In the genomic region with DNA sequence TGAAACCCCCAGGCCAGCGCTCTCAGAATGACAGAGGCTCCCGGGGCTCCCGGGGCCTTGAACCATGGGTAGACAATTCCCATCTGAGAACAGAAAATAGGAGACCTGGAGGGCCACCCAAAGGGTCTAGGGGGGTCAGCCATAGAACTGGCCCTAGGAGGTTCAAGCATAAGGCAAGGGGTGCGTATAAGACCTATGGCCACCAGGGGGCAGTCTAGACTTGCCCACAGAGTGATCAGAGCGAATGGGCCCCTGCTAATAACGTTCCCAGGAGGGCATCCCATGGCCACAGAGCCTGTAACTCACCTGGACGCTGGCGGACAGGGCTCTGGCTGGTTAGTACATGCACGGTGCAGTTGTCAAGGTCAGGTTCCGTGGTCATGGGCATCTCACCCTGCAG, we compare ENCODE assay signal across 8 mouse cellular contexts. TPM values are rescaled to one million over a fixed set of nuclear protein-coding genes. Genes with fewer than 3 reads are reported as not detected.
A peak's percentile ranks its signal among the peaks of the same experiment; 100 is the strongest.
DNase-seq lines count a peak whose midpoint lies in the region; ATAC-seq and TF ChIP-seq lines count a peak whose summit lies in the region.

No protein-coding gene starts in this region.

- in situ Hi-C loops in ES-E14 (cut with MboI; ENCODE audit: low sequenced_read_pairs in 2 of 2, unreplicated experiment in 2 of 2): no loop called here

- H3K27ac ChIP-seq in ES-E14 (ENCODE audit: insufficient read depth, low read depth, low read length, poor library complexity, severe bottlenecking): no peak overlapping the region
- no peak overlapping the region for H3K27ac ChIP-seq in forebrain, embryonic 13.5 days
- no peak overlapping the region for H3K27ac ChIP-seq in lung, postnatal 0 days (ENCODE audit: low read length)

- no peak overlapping the region for H3K4me2 ChIP-seq in forebrain, embryonic 13.5 days
- no peak overlapping the region for H3K4me2 ChIP-seq in lung, postnatal 0 days (replicated peaks; ENCODE audit: low read depth, low read length)

- H3K4me3 ChIP-seq in ES-E14 (ENCODE audit: insufficient read depth in 1 of 2, low read depth in 1 of 2, low read length in 2 of 2, poor library complexity in 1 of 2, severe bottlenecking in 1 of 2): no peak overlapping the region
- H3K4me3 ChIP-seq in forebrain, embryonic 13.5 days: no peak overlapping the region
- H3K4me3 ChIP-seq in lung, postnatal 0 days (ENCODE audit: low read depth, low read length): no peak overlapping the region

- H3K27me3 ChIP-seq in forebrain, embryonic 13.5 days: no peaks in the 10 kb centered on the region
- no peaks in the 10 kb centered on the region for H3K27me3 ChIP-seq in lung, postnatal 0 days (replicated peaks; ENCODE audit: insufficient read depth, low read length)

- H3K9me3 ChIP-seq in ES-E14 (ENCODE audit: control insufficient read depth, insufficient read depth, low read depth, low read length): no peaks in the 10 kb centered on the region
- no peaks in the 10 kb centered on the region for H3K9me3 ChIP-seq in forebrain, embryonic 13.5 days (replicated peaks)
- no peaks in the 10 kb centered on the region for H3K9me3 ChIP-seq in lung, postnatal 0 days (ENCODE audit: low read length)

- peak; percentile 73 for ATAC-seq in forebrain, embryonic 13.5 days
- ATAC-seq in lung, postnatal 0 days: peak; percentile 60

- H3K4me1 ChIP-seq in ES-E14 (ENCODE audit: control insufficient read depth in 2 of 2, insufficient read depth in 2 of 2, low read length in 2 of 2, poor library complexity in 1 of 2): peaks cover 2 to 15% of the 10 kb centered on the region in 2 experiments; a peak in 1 of 4 replicates
- no peaks in the 10 kb centered on the region for H3K4me1 ChIP-seq in forebrain, embryonic 13.5 days
- H3K4me1 ChIP-seq in lung, postnatal 0 days (ENCODE audit: insufficient read depth, low read depth, low read length): no peaks in the 10 kb centered on the region

- peaks cover 57% of the 10 kb centered on the region for H3K36me3 ChIP-seq in ES-E14 (ENCODE audit: control insufficient read depth, insufficient read depth, low read length, poor library complexity, severe bottlenecking)
- H3K36me3 ChIP-seq in forebrain, embryonic 13.5 days (ENCODE audit: poor library complexity, severe bottlenecking): no peaks in the 10 kb centered on the region
- peaks cover 24% of the 10 kb centered on the region for H3K36me3 ChIP-seq in lung, postnatal 0 days (ENCODE audit: insufficient read depth, low read length)

- H3K9ac ChIP-seq in ES-E14 (ENCODE audit: insufficient read depth, low read depth, low read length, poor library complexity, severe bottlenecking): no peak overlapping the region
- no peak overlapping the region for H3K9ac ChIP-seq in forebrain, embryonic 13.5 days
- no peak overlapping the region for H3K9ac ChIP-seq in lung, postnatal 0 days (replicated peaks; ENCODE audit: low read depth)

- no peak for TF ChIP-seq EP300 in lung, postnatal 0 days (IDR thresholded peaks at IDR 0.05)

- WGBS in forebrain, embryonic 13.5 days: 35% methylated on average over 10 of the region's 10 CpGs
- WGBS in lung, postnatal 0 days: 35% methylated on average over 10 of the region's 10 CpGs

- TF ChIP-seq CTCF in lung, postnatal 0 days (IDR thresholded peaks at IDR 0.05): peak; percentile 97

- DNase-seq in ES-E14 (ENCODE audit: low read depth, low spot score): peak; percentile 63
- peak; percentile 72 for DNase-seq in c-Kit-positive CD71-positive TER-119-negative erythroid progenitor cells, embryonic 14.5 days (ENCODE audit: low read depth)
- peak; percentile 85 for DNase-seq in heart, postnatal 4 days
- DNase-seq in layer of hippocampus, postnatal 10 days (ENCODE audit: low spot score in 2 of 2): peak; percentile 78 to 82
- DNase-seq in lung, postnatal 0 days (ENCODE audit: low spot score): peak; percentile 92
- peak; percentile 97 for DNase-seq in retina, embryonic 14.5 days (ENCODE audit: low spot score)
- DNase-seq in thymus, postnatal 14 days: peak; percentile 80

TF ChIP-seq in ES-E14, 5 proteins besides CTCF, POLR2A, EP300 and RAD21:
- TF ChIP-seq ZNF384 (IDR thresholded peaks at IDR 0.05; ENCODE audit: low read depth, low read length): no peak
- TF ChIP-seq HCFC1 (IDR thresholded peaks at IDR 0.05; ENCODE audit: borderline replicate concordance, insufficient read depth, low read length): 0 out of 2 replicates have a peak, but pooled peaks have one; percentile 27
- no peak for TF ChIP-seq MAFK (IDR thresholded peaks at IDR 0.05; ENCODE audit: insufficient read depth, low read depth, low read length)
- TF ChIP-seq CHD2 (IDR thresholded peaks at IDR 0.05; ENCODE audit: low read depth, low read length): no peak
- peak; percentile 86; the same call in 1 of the 2 replicates for TF ChIP-seq ZC3H11A (IDR thresholded peaks at IDR 0.05; ENCODE audit: borderline replicate concordance, low read depth, low read length)

RNA-seq across cellular contexts. Expression of gene Ctu2, which starts 24.9 kb away (rescaled TPM):
- 79.8 and 96.0 TPM in 2 replicates for total RNA-seq in ES-E14 (2012; rRNA removed)
- polyA plus RNA-seq in forebrain, embryonic 13.5 days (2015; fragmentation: Nextera tagmentation; extraction: Ambion mirVana): 69.1 and 69.9 TPM in 2 replicates
- total RNA-seq in heart, postnatal 4 days (2021): 10 to 100 TPM; 16.2 to 22.4 TPM
- 10 to 100 TPM; 35.1 to 36.0 TPM for total RNA-seq in layer of hippocampus, postnatal 10 days (2021)
- polyA plus RNA-seq in lung, postnatal 0 days (2015; fragmentation: Nextera tagmentation; extraction: Ambion mirVana): 21.2 and 25.9 TPM in 2 replicates

RNA-seq across cellular contexts. Expression of gene Rnf166, which starts 25.0 kb away (rescaled TPM):
- total RNA-seq in ES-E14 (2012; rRNA removed): 10.8 and 15.0 TPM in 2 replicates
- 33.6 and 36.1 TPM in 2 replicates for polyA plus RNA-seq in forebrain, embryonic 13.5 days (2015; fragmentation: Nextera tagmentation; extraction: Ambion mirVana)
- total RNA-seq in heart, postnatal 4 days (2021): 10 to 100 TPM; 24.3 to 27.4 TPM
- total RNA-seq in layer of hippocampus, postnatal 10 days (2021): 10 to 100 TPM; 19.7 to 23.5 TPM
- polyA plus RNA-seq in lung, postnatal 0 days (2015; fragmentation: Nextera tagmentation; extraction: Ambion mirVana): 49.4 and 52.7 TPM in 2 replicates

RNA-seq across cellular contexts. Expression of gene Snai3, which starts 40.3 kb away (rescaled TPM):
- total RNA-seq in ES-E14 (2012; rRNA removed): 4.2 and 8.2 TPM in 2 replicates
- polyA plus RNA-seq in forebrain, embryonic 13.5 days (2015; fragmentation: Nextera tagmentation; extraction: Ambion mirVana): 0.10 TPM in 1 of 2 replicates, not detected in the other
- under 1 TPM; 0.55 to 0.63 TPM for total RNA-seq in heart, postnatal 4 days (2021)
- not detected for total RNA-seq in layer of hippocampus, postnatal 10 days (2021)
- polyA plus RNA-seq in lung, postnatal 0 days (2015; fragmentation: Nextera tagmentation; extraction: Ambion mirVana): 1.2 and 1.5 TPM in 2 replicates

RNA-seq across cellular contexts. Expression of gene Piezo1, which starts 50.3 kb away (rescaled TPM):
- total RNA-seq in ES-E14 (2012; rRNA removed): 204 and 335 TPM in 2 replicates
- 1.4 and 2.0 TPM in 2 replicates for polyA plus RNA-seq in forebrain, embryonic 13.5 days (2015; fragmentation: Nextera tagmentation; extraction: Ambion mirVana)
- 10 to 100 TPM; 53.7 to 55.4 TPM for total RNA-seq in heart, postnatal 4 days (2021)
- 1 to 10 TPM; 8.2 to 8.9 TPM for total RNA-seq in layer of hippocampus, postnatal 10 days (2021)
- 27.3 and 31.3 TPM in 2 replicates for polyA plus RNA-seq in lung, postnatal 0 days (2015; fragmentation: Nextera tagmentation; extraction: Ambion mirVana)

RNA-seq across cellular contexts. Expression of gene Mvd, which starts 57.6 kb away (rescaled TPM):
- total RNA-seq in ES-E14 (2012; rRNA removed): 30.4 and 35.2 TPM in 2 replicates
- 38.3 and 42.2 TPM in 2 replicates for polyA plus RNA-seq in forebrain, embryonic 13.5 days (2015; fragmentation: Nextera tagmentation; extraction: Ambion mirVana)
- 1 to 10 TPM; 8.0 to 8.4 TPM for total RNA-seq in heart, postnatal 4 days (2021)
- 10 to 100 TPM; 50.9 to 56.4 TPM for total RNA-seq in layer of hippocampus, postnatal 10 days (2021)
- polyA plus RNA-seq in lung, postnatal 0 days (2015; fragmentation: Nextera tagmentation; extraction: Ambion mirVana): 29.2 and 31.2 TPM in 2 replicates
